ENCODE assay signal across 18 mouse cellular contexts in genomic region chr9:97476961-97477360, GRCm38 (mm10).
"Had no signal": no experiment of that assay in that cellular context is flagged by ENCODE, and none has a peak within 500 bp of the region (broad histone marks: within the 10 kb centered on the region; RNA-seq: fewer than 3 reads in every experiment).

No protein-coding gene starts in this region.

- H3K27me3 ChIP-seq: limb, embryonic 13.5 days; liver, embryonic 12.5 days; liver, embryonic 15.5 days; lung, embryonic 15.5 days had no signal

- H3K36me3 ChIP-seq: limb, embryonic 10.5 days; limb, embryonic 13.5 days; liver, embryonic 12.5 days; liver, embryonic 15.5 days; lung, embryonic 15.5 days had no signal

- H3K4me2 ChIP-seq: limb, embryonic 13.5 days; liver, embryonic 12.5 days; liver, embryonic 15.5 days; lung, embryonic 15.5 days; midbrain, embryonic 11.5 days had no signal

- H3K4me3 ChIP-seq: layer of hippocampus, adult 2 months; limb, embryonic 10.5 days; limb, embryonic 13.5 days; liver, embryonic 12.5 days; liver, embryonic 15.5 days; lung, embryonic 15.5 days had no signal

- H3K9me3 ChIP-seq: limb, embryonic 10.5 days; limb, embryonic 13.5 days; liver, embryonic 12.5 days; liver, embryonic 15.5 days; lung, embryonic 15.5 days had no signal

- DNase-seq: kidney, postnatal 25 days; layer of hippocampus, adult 9-11 months; liver; lung, adult 18-20 months; lung, postnatal 10 days; lung, postnatal 4 days; midbrain, embryonic 14.5 days; thymus, adult 18-20 months; thymus, postnatal 14 days; thymus, postnatal 4 days had no signal

- H3K9ac ChIP-seq: limb, embryonic 13.5 days; liver, embryonic 12.5 days; liver, embryonic 15.5 days; lung, embryonic 15.5 days had no signal

- H3K27ac ChIP-seq: kidney, postnatal 0 days; layer of hippocampus, adult 2 months; limb, embryonic 10.5 days; limb, embryonic 13.5 days; liver, embryonic 12.5 days; liver, embryonic 15.5 days; lung, embryonic 15.5 days had no signal

- ATAC-seq: liver, embryonic 12.5 days had no signal

- H3K4me1 ChIP-seq: limb, embryonic 10.5 days; limb, embryonic 13.5 days; liver, embryonic 12.5 days; liver, embryonic 15.5 days; lung, embryonic 15.5 days had no signal
